Mouse (Mus musculus) heart, embryonic 15.5 days (tissue): ENCODE measurements around the gene Hoxb7. TPM values are rescaled to one million over a fixed set of nuclear protein-coding genes. Genes with fewer than 3 reads are reported as not detected.

Experiments used
- ATAC-seq: fragments of 200-750 bp; cut with Nextera tagmentation; replicated peaks from 2 replicates; pipeline ENCODE4 v1.8.0; 2017; ENCODE audit warnings: low read depth, moderate TSS enrichment; ENCODE audit not compliant: insufficient number of reproducible peaks, insufficient read depth, low FRiP score
- H3K27ac ChIP-seq: fragments of 300-500 bp; sonication (generic); 2 replicates; pipeline ENCODE4 v1.5.1; 2015; ENCODE audit warnings: mild to moderate bottlenecking, inconsistent platforms
- H3K27me3 ChIP-seq: fragments of 300-500 bp; sonication (generic); 2 replicates; pipeline ENCODE4 v1.6.1; 2015; ENCODE audit warnings: inconsistent platforms
- H3K36me3 ChIP-seq: fragments of 300-500 bp; sonication (generic); 2 replicates; pipeline ENCODE4 v1.6.1; 2015; ENCODE audit warnings: mild to moderate bottlenecking, inconsistent platforms
- H3K4me1 ChIP-seq: fragments of 300-500 bp; sonication (generic); replicated peaks from 2 replicates; pipeline ENCODE4 v1.6.1; 2015; ENCODE audit warnings: inconsistent platforms
- H3K4me2 ChIP-seq: fragments of 300-500 bp; sonication (generic); 2 replicates; pipeline ENCODE4 v1.6.1; 2015; ENCODE audit warnings: inconsistent platforms, mild to moderate bottlenecking, moderate library complexity
- H3K4me3 ChIP-seq: fragments of 300-500 bp; sonication (generic); 2 replicates; pipeline ENCODE4 v1.5.1; 2015; ENCODE audit warnings: mild to moderate bottlenecking, inconsistent platforms
- H3K9ac ChIP-seq: fragments of 300-500 bp; sonication (generic); 2 replicates; pipeline ENCODE4 v1.6.1; 2015; ENCODE audit warnings: mild to moderate bottlenecking, inconsistent platforms
- H3K9me3 ChIP-seq: fragments of 300-500 bp; sonication (generic); replicated peaks from 2 replicates; pipeline ENCODE4 v1.6.1; 2016; ENCODE audit warnings: inconsistent platforms
- WGBS: fragments of 180-500 bp; shearing (Covaris S2); methylation state at CpG from one replicate; pipeline ENCODE4 v1.1.7; 2015; ENCODE audit warnings: mixed read lengths; 5-methylcytosine and 5-hydroxymethylcytosine counted together
- polyA plus RNA-seq: library from polyadenylated mRNA; unstranded; fragments of >200 nt; fragmentation: Nextera tagmentation; extraction: Ambion mirVana; gene quantifications from 2 replicates; pipeline ENCODE4 v1.2.1, GENCODE M21; 2015

Hoxb7 gene
- polyA plus RNA-seq, 1 experiment from 2014 or later, result 0.25 TPM

GRCm38 (mm10) chr11:96280399-96281378 lies 5.7 kb upstream of the Hoxb7 start:
- Histone ChIP-seq H3K9ac (no peak overlapping the region), H3K4me3 (no peak overlapping the region), H3K36me3 (no peaks in the 10 kb centered on the region), H3K27me3 (peaks cover 98% of the 10 kb centered on the region), H3K27ac (no peak overlapping the region), H3K4me2 (no peak overlapping the region), H3K4me1 (peaks cover 20% of the 10 kb centered on the region), H3K9me3 (no peaks in the 10 kb centered on the region)
- 18% methylated on average over 8 of the region's 8 CpGs for WGBS
- no peak for ATAC-seq

GRCm38 (mm10) chr11:96281396-96281795 lies 5.0 kb upstream of the Hoxb7 start:
- H3K27ac ChIP-seq, result no peak overlapping the region
- H3K4me3 ChIP-seq, result no peak overlapping the region
- 5% methylated on average over 18 of the region's 18 CpGs for WGBS
- H3K9ac ChIP-seq, result no peak overlapping the region
- H3K27me3 ChIP-seq, result peaks cover 98% of the 10 kb centered on the region
- H3K4me1 ChIP-seq, result peaks cover 26% of the 10 kb centered on the region
- H3K9me3 ChIP-seq, result no peaks in the 10 kb centered on the region
- ATAC-seq, result no peak
- H3K36me3 ChIP-seq, result no peaks in the 10 kb centered on the region
- H3K4me2 ChIP-seq, result no peak overlapping the region

GRCm38 (mm10) chr11:96281855-96282570 lies 4.4 kb upstream of the Hoxb7 start, which contains the start of gene Hoxb8:
TSS of gene Hoxb8 (plus strand) at chr11:96281905.
- H3K4me2 ChIP-seq, result peak within 1 kb of the TSS; percentile 68; the same call in 1 of the 2 replicates
- no peaks in the 10 kb centered on the region for H3K9me3 ChIP-seq
- peak within 1 kb of the TSS; percentile 50 for H3K4me3 ChIP-seq
- peaks cover 98% of the 10 kb centered on the region for H3K27me3 ChIP-seq
- no peaks in the 10 kb centered on the region for H3K36me3 ChIP-seq
- peaks cover 31% of the 10 kb centered on the region for H3K4me1 ChIP-seq
- no peak within 1 kb of the TSS for H3K9ac ChIP-seq
- no peak for ATAC-seq
- no peak within 1 kb of the TSS for H3K27ac ChIP-seq
- 2% methylated on average over 27 of the region's 27 CpGs for WGBS

GRCm38 (mm10) chr11:96282795-96283430 lies 3.5 kb upstream of the Hoxb7 start:
- Histone ChIP-seq H3K4me1 (peaks cover 32% of the 10 kb centered on the region), H3K9me3 (no peaks in the 10 kb centered on the region), H3K9ac (no peak overlapping the region), H3K4me2 (peak overlapping the region; percentile 68), H3K4me3 (peak overlapping the region; percentile 50), H3K27me3 (peaks cover 98% of the 10 kb centered on the region), H3K36me3 (no peaks in the 10 kb centered on the region), H3K27ac (no peak overlapping the region)
- no peak for ATAC-seq
- WGBS, result under 1% methylated on average over 49 of the region's 49 CpGs

GRCm38 (mm10) chr11:96284041-96284749 lies 2.2 kb upstream of the Hoxb7 start:
- Histone ChIP-seq H3K27me3 (peaks cover 96% of the 10 kb centered on the region), H3K4me1 (peaks cover 32% of the 10 kb centered on the region), H3K4me3 (peak overlapping the region; percentile 50), H3K27ac (no peak overlapping the region), H3K4me2 (peak overlapping the region; percentile 68), H3K36me3 (no peaks in the 10 kb centered on the region), H3K9me3 (no peaks in the 10 kb centered on the region), H3K9ac (no peak overlapping the region)
- WGBS, result under 1% methylated on average over 49 of the region's 49 CpGs
- 0 out of 2 replicates have a peak, but pooled peaks have one; percentile 47 for ATAC-seq

GRCm38 (mm10) chr11:96284774-96285734 lies 1.4 kb upstream of the Hoxb7 start:
- Histone ChIP-seq H3K4me1 (peaks cover 32% of the 10 kb centered on the region), H3K4me3 (peak overlapping the region; percentile 50), H3K9me3 (no peaks in the 10 kb centered on the region), H3K36me3 (no peaks in the 10 kb centered on the region), H3K27me3 (peaks cover 96% of the 10 kb centered on the region), H3K4me2 (peak overlapping the region; percentile 68), H3K9ac (no peak overlapping the region), H3K27ac (no peak overlapping the region)
- 2% methylated on average over 36 of the region's 37 CpGs for WGBS
- no peak; the same call in 1 of the 2 replicates for ATAC-seq

- Histone ChIP-seq H3K9me3 (no peaks in the 10 kb centered on the region), H3K4me2 (peak overlapping the region; percentile 68), H3K36me3 (no peaks in the 10 kb centered on the region), H3K4me1 (peaks cover 32% of the 10 kb centered on the region), H3K4me3 (peak overlapping the region; percentile 39), H3K9ac (no peak overlapping the region), H3K27ac (no peak overlapping the region), H3K27me3 (peaks cover 97% of the 10 kb centered on the region)
- ATAC-seq, result no peak
- WGBS, result under 1% methylated on average over 55 of the region's 55 CpGs
Observed at GRCm38 (mm10) chr11:96286739-96287385, 439 bp downstream of the Hoxb7 start.

- H3K27ac ChIP-seq, result no peak overlapping the region
- no peak overlapping the region for H3K9ac ChIP-seq
- no peak for ATAC-seq
- peaks cover 97% of the 10 kb centered on the region for H3K27me3 ChIP-seq
- 4% methylated on average over 9 of the region's 9 CpGs for WGBS
- H3K4me2 ChIP-seq, result peak overlapping the region; percentile 68; the same call in 1 of the 2 replicates
- H3K4me1 ChIP-seq, result peaks cover 32% of the 10 kb centered on the region
- no peaks in the 10 kb centered on the region for H3K36me3 ChIP-seq
- H3K9me3 ChIP-seq, result no peaks in the 10 kb centered on the region
- peak overlapping the region; percentile 39; the same call in 1 of the 2 replicates for H3K4me3 ChIP-seq
Observed at GRCm38 (mm10) chr11:96287411-96287810, 988 bp downstream of the Hoxb7 start.

GRCm38 (mm10) chr11:96288455-96289221 lies 2.2 kb downstream of the Hoxb7 start:
- WGBS, result 19% methylated on average over 1 of the region's 1 CpGs
- no peaks in the 10 kb centered on the region for H3K9me3 ChIP-seq
- H3K4me2 ChIP-seq, result no peak overlapping the region
- peaks cover 97% of the 10 kb centered on the region for H3K27me3 ChIP-seq
- ATAC-seq, result no peak
- no peak overlapping the region for H3K27ac ChIP-seq
- no peaks in the 10 kb centered on the region for H3K36me3 ChIP-seq
- H3K4me3 ChIP-seq, result no peak overlapping the region
- no peak overlapping the region for H3K9ac ChIP-seq
- peaks cover 25% of the 10 kb centered on the region for H3K4me1 ChIP-seq
